Mouse (Mus musculus) MEL (cell line): ENCODE results near the gene Pnpla3. TPM values are rescaled to one million over a fixed set of nuclear protein-coding genes. Genes with fewer than 3 reads are reported as not detected.

ENCODE experiments used
- DNase-seq: peaks from one replicate; pipeline ENCODE4 v3.0.0; 2011; ENCODE audit warnings: low read depth, low spot score
- H3K27ac ChIP-seq: 2 replicates; pipeline ENCODE4 v1.5.1; 2012; ENCODE audit warnings: low read depth, mild to moderate bottlenecking, control low read depth, low read length, moderate library complexity; ENCODE audit not compliant: control insufficient read depth
- H3K27me3 ChIP-seq, 2 experiments: fragments of 150-350 bp in 1 of 2; sonication (generic) in 1 of 2; 2 replicates each; pipeline ENCODE4 v1.6.1; 2012; ENCODE audit warnings: low read length in 2 of 2, mild to moderate bottlenecking in 2 of 2, improper control_type of control experiment in 1 of 2, moderate library complexity in 1 of 2; ENCODE audit not compliant: insufficient read depth in 2 of 2, control insufficient read depth in 1 of 2
- H3K36me3 ChIP-seq, 2 experiments: 2 replicates each; pipeline ENCODE4 v1.6.1; 2012 to 2014; ENCODE audit warnings: low read length in 2 of 2, improper control_type of control experiment in 1 of 2, inconsistent platforms in 1 of 2, mild to moderate bottlenecking in 1 of 2; ENCODE audit not compliant: insufficient read depth in 2 of 2, control insufficient read depth in 1 of 2
- H3K4me1 ChIP-seq, 2 experiments: fragments of 150-350 bp in 1 of 2; sonication (generic) in 1 of 2; 2 replicates each; pipeline ENCODE4 v1.6.1; 2012; ENCODE audit warnings: low read length in 2 of 2, improper control_type of control experiment in 1 of 2, mild to moderate bottlenecking in 1 of 2; ENCODE audit not compliant: insufficient read depth in 2 of 2, control insufficient read depth in 1 of 2
- H3K4me3 ChIP-seq, 2 experiments: fragments of 150-350 bp in 1 of 2; sonication (generic) in 1 of 2; 2 replicates each; pipeline ENCODE4 v1.5.1; 2012; ENCODE audit warnings: low read depth in 2 of 2, low read length in 2 of 2, mild to moderate bottlenecking in 2 of 2, moderate library complexity in 2 of 2, control low read depth in 1 of 2, improper control_type of control experiment in 1 of 2; ENCODE audit not compliant: control insufficient read depth in 1 of 2, insufficient read depth in 1 of 2
- H3K79me2 ChIP-seq: 2 replicates; pipeline ENCODE4 v1.6.1; 2012; ENCODE audit warnings: mild to moderate bottlenecking, low read length, moderate library complexity; ENCODE audit not compliant: control insufficient read depth, poor library complexity, insufficient read depth
- H3K9ac ChIP-seq: 2 replicates; pipeline ENCODE4 v1.6.1; 2012; ENCODE audit warnings: low read depth, mild to moderate bottlenecking, control low read depth, low read length, moderate library complexity; ENCODE audit not compliant: control insufficient read depth, poor library complexity, severe bottlenecking
- H3K9me3 ChIP-seq: fragments of 150-350 bp; sonication (generic); replicated peaks from 2 replicates; pipeline ENCODE4 v1.6.1; 2012; ENCODE audit warnings: mild to moderate bottlenecking, low read length, improper control_type of control experiment, moderate library complexity; ENCODE audit not compliant: insufficient read depth
- CHD1 ChIP-seq: IDR thresholded peaks from 2 replicates; pipeline ENCODE4 v1.6.1; 2012; ENCODE audit warnings: low read depth, mild to moderate bottlenecking, inconsistent platforms, low read length, improper control_type of control experiment
- CHD2 ChIP-seq: IDR thresholded peaks from 2 replicates; pipeline ENCODE4 v1.6.1; 2011; ENCODE audit warnings: low read length, improper control_type of control experiment
- CTCF ChIP-seq, 3 experiments: IDR thresholded peaks in 2 of 3; conservative IDR thresholded peaks in 1 of 3; 2 replicates each; pipeline ENCODE4 v1.5.1; 2011 to 2012; ENCODE audit warnings: low read length in 3 of 3, low read depth in 2 of 3, mild to moderate bottlenecking in 2 of 3, improper control_type of control experiment in 1 of 3, inconsistent platforms in 1 of 3, mixed read lengths in 1 of 3, moderate library complexity in 1 of 3; ENCODE audit not compliant: control insufficient read depth in 1 of 3, insufficient read depth in 1 of 3, poor library complexity in 1 of 3, severe bottlenecking in 1 of 3
- E2F4 ChIP-seq: IDR thresholded peaks from 2 replicates; pipeline ENCODE4 v1.6.1; 2011; ENCODE audit warnings: low read depth, low read length, improper control_type of control experiment, borderline replicate concordance
- ELF1 ChIP-seq: IDR thresholded peaks from 2 replicates; pipeline ENCODE4 v1.6.1; 2014; ENCODE audit warnings: low read depth, mild to moderate bottlenecking, inconsistent platforms, low read length, improper control_type of control experiment, moderate library complexity
- GABPA ChIP-seq: IDR thresholded peaks from 2 replicates; pipeline ENCODE4 v1.6.1; 2012; ENCODE audit warnings: low read depth, mild to moderate bottlenecking, inconsistent platforms, low read length, improper control_type of control experiment, moderate library complexity
- KAT2A ChIP-seq: conservative IDR thresholded peaks from 2 replicates; pipeline ENCODE4 v1.6.1; 2012; ENCODE audit warnings: low read depth, low read length, improper control_type of control experiment, inconsistent platforms
- MAX ChIP-seq: IDR thresholded peaks from 2 replicates; pipeline ENCODE4 v1.6.1; 2011; ENCODE audit warnings: low read length, improper control_type of control experiment
- MEF2A ChIP-seq: IDR thresholded peaks from 2 replicates; pipeline ENCODE4 v1.6.1; 2014; ENCODE audit warnings: low read depth, mild to moderate bottlenecking, inconsistent platforms, low read length, improper control_type of control experiment; ENCODE audit not compliant: poor library complexity, insufficient replicate concordance, severe bottlenecking; ENCODE audit errors: extremely low read depth
- MXI1 ChIP-seq: IDR thresholded peaks from 2 replicates; pipeline ENCODE4 v1.6.1; 2011; ENCODE audit warnings: mild to moderate bottlenecking, low read depth, low read length, improper control_type of control experiment
- MYC ChIP-seq: IDR thresholded peaks from 2 replicates; pipeline ENCODE4 v1.6.1; 2011; ENCODE audit warnings: low read depth, mild to moderate bottlenecking, low read length, improper control_type of control experiment, moderate library complexity
- NELFE ChIP-seq: IDR thresholded peaks from 2 replicates; pipeline ENCODE4 v1.6.1; 2011; ENCODE audit warnings: low read depth, low read length, improper control_type of control experiment
- POLR2A ChIP-seq, 2 experiments: IDR thresholded peaks; 2 replicates each; pipeline ENCODE4 v1.6.1; 2011 to 2012; ENCODE audit warnings: low read length in 2 of 2, mild to moderate bottlenecking in 2 of 2, control low read depth in 1 of 2, improper control_type of control experiment in 1 of 2, low read depth in 1 of 2, moderate library complexity in 1 of 2; ENCODE audit not compliant: control insufficient read depth in 1 of 2, insufficient read depth in 1 of 2, poor library complexity in 1 of 2
- POLR2AphosphoS2 ChIP-seq: IDR thresholded peaks from 2 replicates; pipeline ENCODE4 v1.6.1; 2011; ENCODE audit warnings: low read length, improper control_type of control experiment
- POLR2AphosphoS5 ChIP-seq: IDR thresholded peaks from 2 replicates; pipeline ENCODE4 v1.6.1; 2012; ENCODE audit warnings: low read depth, borderline replicate concordance, mild to moderate bottlenecking, inconsistent platforms, low read length, moderate library complexity, mixed read lengths
- RAD21 ChIP-seq: IDR thresholded peaks from 2 replicates; pipeline ENCODE4 v1.6.1; 2011; ENCODE audit warnings: mild to moderate bottlenecking, low read depth, low read length, improper control_type of control experiment
- RCOR1 ChIP-seq: IDR thresholded peaks from 2 replicates; pipeline ENCODE4 v1.6.1; 2012; ENCODE audit warnings: low read depth, mild to moderate bottlenecking, inconsistent platforms, low read length, improper control_type of control experiment
- SIN3A ChIP-seq: IDR thresholded peaks from 2 replicates; pipeline ENCODE4 v1.6.1; 2012; ENCODE audit warnings: low read length, improper control_type of control experiment, inconsistent platforms
- TAL1 ChIP-seq: IDR thresholded peaks from 2 replicates; pipeline ENCODE4 v1.6.1; 2012; ENCODE audit warnings: mild to moderate bottlenecking, inconsistent platforms, low read length, moderate library complexity, mixed read lengths
- TBP ChIP-seq: IDR thresholded peaks from 2 replicates; pipeline ENCODE4 v1.8.0; 2011; ENCODE audit warnings: low read depth, low read length, improper control_type of control experiment
- UBTF ChIP-seq: IDR thresholded peaks from 2 replicates; pipeline ENCODE4 v1.6.1; 2012; ENCODE audit warnings: low read depth, mild to moderate bottlenecking, inconsistent platforms, low read length, improper control_type of control experiment, moderate library complexity, borderline replicate concordance; ENCODE audit not compliant: insufficient read depth
- USF1 ChIP-seq: IDR thresholded peaks from 2 replicates; pipeline ENCODE4 v1.6.1; 2014; ENCODE audit warnings: low read depth, mild to moderate bottlenecking, inconsistent platforms, low read length, improper control_type of control experiment, moderate library complexity
- USF2 ChIP-seq, 2 experiments: IDR thresholded peaks; 2 replicates each; pipeline ENCODE4 v1.6.1; 2011 to 2012; ENCODE audit warnings: improper control_type of control experiment in 2 of 2, low read length in 2 of 2, borderline replicate concordance in 1 of 2, inconsistent platforms in 1 of 2, low read depth in 1 of 2, mild to moderate bottlenecking in 1 of 2; ENCODE audit not compliant: insufficient read depth in 1 of 2
- ZC3H11A ChIP-seq: IDR thresholded peaks from 2 replicates; pipeline ENCODE4 v1.6.1; 2012; ENCODE audit warnings: low read depth, mild to moderate bottlenecking, inconsistent platforms, low read length, improper control_type of control experiment
- ZMIZ1 ChIP-seq: IDR thresholded peaks from 2 replicates; pipeline ENCODE4 v1.6.1; 2012; ENCODE audit warnings: low read depth, mild to moderate bottlenecking, inconsistent platforms, low read length, improper control_type of control experiment, moderate library complexity
- ZNF384 ChIP-seq: IDR thresholded peaks from 2 replicates; pipeline ENCODE4 v1.6.1; 2012; ENCODE audit warnings: low read depth, mild to moderate bottlenecking, inconsistent platforms, low read length, improper control_type of control experiment
- polyA plus RNA-seq, 2 experiments: library from polyadenylated mRNA; stranded (reverse) in 1 of 2; unstranded in 1 of 2; fragments of >175 nt in 1 of 2; fragments of >200 nt in 1 of 2; gene quantifications; 2 replicates each; pipeline versions ENCODE4 v1.2.1 to v1.2.4; 2012; ENCODE audit warnings: low replicate concordance in 2 of 2, low read depth in 1 of 2; ENCODE audit not compliant: insufficient read length in 2 of 2, insufficient read depth in 1 of 2, missing spikeins in 1 of 2
- total RNA-seq: library from RNA; depleted of rRNA; stranded (reverse); fragments of 300-350 nt; gene quantifications from 2 replicates; pipeline ENCODE4 v1.2.3, GENCODE M21; 2012

Gene Pnpla3
- total and polyA plus RNA-seq, 3 experiments: not detected

DNA sequence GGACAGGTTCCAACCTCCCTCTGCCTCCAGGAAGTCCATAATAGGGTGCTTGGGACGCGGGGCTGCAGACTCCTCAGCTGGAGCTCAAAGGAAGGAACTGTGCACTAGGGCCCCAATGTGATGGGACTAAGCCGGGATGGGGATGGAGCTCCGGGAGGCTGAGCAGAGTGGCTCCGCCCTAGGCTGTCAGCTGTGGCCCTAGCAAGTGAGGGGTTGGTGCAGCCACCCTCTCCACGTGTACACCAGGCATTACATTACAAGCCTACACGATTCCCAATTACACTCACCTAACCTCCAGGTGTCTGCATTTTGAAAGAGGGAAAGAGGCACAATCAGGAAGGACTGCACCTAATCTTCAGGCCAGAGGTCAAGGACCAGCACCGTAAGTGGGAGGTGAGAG lies 44.6 kb upstream of the Pnpla3 start, which contains the start of gene Pnpla5:
Gene Pnpla5 (minus strand): TSS at position 101 of the 400 bp plus-strand sequence.
- no peaks in the 10 kb centered on the region for H3K27me3 ChIP-seq
- no peaks in the 10 kb centered on the region for H3K9me3 ChIP-seq
- H3K9ac ChIP-seq: no peak within 1 kb of the TSS
- no peaks in the 10 kb centered on the region for H3K79me2 ChIP-seq
- no peak within 1 kb of the TSS for H3K27ac ChIP-seq
- TF ChIP-seq USF2 (IDR thresholded peaks at IDR 0.05; ENCODE audit: borderline replicate concordance in 1 of 2, insufficient read depth in 1 of 2, low read depth in 1 of 2, low read length in 2 of 2) (no peak), E2F4 (no peak), RAD21 (no peak), NELFE (no peak), UBTF (no peak), POLR2AphosphoS5 (no peak), MXI1 (no peak), ZMIZ1 (no peak), CHD2 (no peak), ELF1 (no peak), MAX (no peak), TAL1 (no peak)
- no peaks in the 10 kb centered on the region for H3K36me3 ChIP-seq
- DNase-seq: no peak
- H3K4me3 ChIP-seq: no peak within 1 kb of the TSS
- no peaks in the 10 kb centered on the region for H3K4me1 ChIP-seq

DNA sequence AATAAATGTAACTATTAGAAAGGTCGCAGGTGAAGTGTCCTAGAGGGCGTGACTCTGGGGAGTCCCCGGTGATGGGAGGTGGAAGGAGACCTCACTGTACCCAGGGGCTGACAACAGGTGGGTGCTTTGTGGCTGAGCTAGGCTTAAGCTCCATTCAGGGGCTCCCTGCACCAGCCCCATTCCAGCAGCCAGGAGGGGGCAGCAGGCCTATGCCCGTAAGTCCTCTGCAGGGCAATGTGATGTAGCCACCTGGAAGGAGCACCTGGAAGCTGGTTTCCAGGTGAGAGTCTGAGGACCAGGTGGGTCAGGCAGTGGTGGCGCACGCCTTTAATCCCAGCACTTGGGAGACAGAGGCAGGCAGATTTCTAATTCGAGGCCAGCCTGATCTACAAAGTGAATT lies 43.6 kb upstream of the Pnpla3 start:
- no peak for DNase-seq
- no peak for TF ChIP-seq ZC3H11A
- no peak for TF ChIP-seq CHD1
- TF ChIP-seq USF1: no peak
- TF ChIP-seq TAL1: no peak
- TF ChIP-seq ELF1: no peak
- H3K79me2 ChIP-seq: no peaks in the 10 kb centered on the region
- no peaks in the 10 kb centered on the region for H3K9me3 ChIP-seq
- no peaks in the 10 kb centered on the region for H3K4me1 ChIP-seq
- no peaks in the 10 kb centered on the region for H3K36me3 ChIP-seq
- no peak overlapping the region for H3K9ac ChIP-seq
- H3K27me3 ChIP-seq: no peaks in the 10 kb centered on the region
- no peak overlapping the region for H3K4me3 ChIP-seq
- H3K27ac ChIP-seq: no peak overlapping the region

DNA sequence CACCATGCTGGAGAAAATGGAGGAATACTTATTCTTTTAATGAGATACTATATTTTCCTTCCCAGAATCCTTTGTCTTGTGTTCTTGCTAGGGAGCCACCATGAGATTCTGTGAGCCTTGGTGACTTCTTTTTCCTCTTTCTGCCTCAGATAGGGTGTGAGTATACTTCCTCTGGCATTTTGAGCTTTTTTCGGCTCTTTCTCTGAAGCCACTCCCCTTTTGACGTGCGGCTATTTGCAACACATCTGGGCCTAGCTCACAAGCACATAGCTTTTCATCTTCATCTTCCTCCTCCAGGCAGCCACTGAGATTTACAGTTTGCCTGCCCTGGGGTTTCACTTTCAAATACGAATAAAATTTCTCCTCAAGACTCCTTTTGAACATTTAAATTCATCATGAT lies 41.2 kb upstream of the Pnpla3 start:
- H3K27me3 ChIP-seq: no peaks in the 10 kb centered on the region
- no peak overlapping the region for H3K4me3 ChIP-seq
- H3K9me3 ChIP-seq: no peaks in the 10 kb centered on the region
- H3K79me2 ChIP-seq: no peaks in the 10 kb centered on the region
- no peak for DNase-seq
- H3K27ac ChIP-seq: no peak overlapping the region
- no peaks in the 10 kb centered on the region for H3K4me1 ChIP-seq
- no peak overlapping the region for H3K9ac ChIP-seq
- H3K36me3 ChIP-seq: no peaks in the 10 kb centered on the region
- TF ChIP-seq KAT2A: no peak
- TF ChIP-seq POLR2AphosphoS2: no peak
- TF ChIP-seq MYC: no peak
- TF ChIP-seq MEF2A: no peak
- no peak for TF ChIP-seq TBP
- no peak for TF ChIP-seq POLR2A (IDR thresholded peaks at IDR 0.05; ENCODE audit: control insufficient read depth in 1 of 2, insufficient read depth in 1 of 2, low read depth in 1 of 2, low read length in 2 of 2, poor library complexity in 1 of 2)
- no peak for TF ChIP-seq GABPA
- TF ChIP-seq ZNF384: no peak
- TF ChIP-seq USF1: no peak
- TF ChIP-seq RCOR1: no peak
- no peak for TF ChIP-seq CTCF (IDR thresholded peaks at IDR 0.05 in 2 of 3, conservative IDR thresholded peaks at IDR 0.05 in 1 of 3; ENCODE audit: control insufficient read depth in 1 of 3, insufficient read depth in 1 of 3, low read depth in 2 of 3, low read length in 3 of 3, poor library complexity in 1 of 3, severe bottlenecking in 1 of 3)
- no peak for TF ChIP-seq ELF1
- no peak for TF ChIP-seq USF2 (IDR thresholded peaks at IDR 0.05; ENCODE audit: borderline replicate concordance in 1 of 2, insufficient read depth in 1 of 2, low read depth in 1 of 2, low read length in 2 of 2)
- TF ChIP-seq ZMIZ1: no peak
- TF ChIP-seq SIN3A: no peak
